Mouse (Mus musculus) heart, embryonic 14.5 days (tissue): Measurements from ENCODE around the gene 4930402H24Rik. TPM values are rescaled to one million over a fixed set of nuclear protein-coding genes. Genes with fewer than 3 reads are reported as not detected.
A peak's percentile ranks its signal among the peaks of the same experiment; 100 is the strongest.

Experiments
- ATAC-seq: fragments of 200-750 bp; cut with Nextera tagmentation; 2 replicates; pipeline ENCODE4 v1.8.0; 2017; ENCODE audit warnings: low read depth, moderate TSS enrichment; ENCODE audit not compliant: insufficient number of reproducible peaks, insufficient read depth, low FRiP score
- H3K27ac ChIP-seq, 2 experiments: fragments of 200-500 bp in 1 of 2; fragments of 300-500 bp in 1 of 2; sonication (generic) in 1 of 2; replicated peaks in 1 of 2; 2 replicates each; pipeline ENCODE4 v1.5.1; 2012 to 2014; ENCODE audit warnings: low read depth in 2 of 2, low read length in 2 of 2, control low read depth in 1 of 2, mild to moderate bottlenecking in 1 of 2, mixed read lengths in 1 of 2; ENCODE audit not compliant: control insufficient read depth in 1 of 2, insufficient read depth in 1 of 2
- H3K27me3 ChIP-seq: fragments of 300-500 bp; sonication (generic); 2 replicates; pipeline ENCODE4 v1.6.1; 2014; ENCODE audit warnings: mild to moderate bottlenecking, low read length, control low read depth; ENCODE audit not compliant: control insufficient read depth, insufficient read depth
- H3K36me3 ChIP-seq: fragments of 300-500 bp; sonication (generic); 2 replicates; pipeline ENCODE4 v1.6.1; 2014; ENCODE audit warnings: mild to moderate bottlenecking, control low read depth, low read length, mixed read lengths; ENCODE audit not compliant: control insufficient read depth, insufficient read depth
- H3K4me1 ChIP-seq, 2 experiments: fragments of 200-500 bp in 1 of 2; fragments of 300-500 bp in 1 of 2; sonication (generic) in 1 of 2; 2 replicates each; pipeline ENCODE4 v1.6.1; 2012 to 2014; ENCODE audit warnings: low read length in 2 of 2, control low read depth in 1 of 2, mixed read lengths in 1 of 2; ENCODE audit not compliant: control insufficient read depth in 2 of 2, insufficient read depth in 2 of 2
- H3K4me2 ChIP-seq: fragments of 300-500 bp; sonication (generic); 2 replicates; pipeline ENCODE4 v1.6.1; 2014; ENCODE audit warnings: mild to moderate bottlenecking, low read length
- H3K4me3 ChIP-seq, 2 experiments: fragments of 200-500 bp in 1 of 2; fragments of 300-500 bp in 1 of 2; sonication (generic) in 1 of 2; 2 replicates each; pipeline ENCODE4 v1.5.1; 2012 to 2014; ENCODE audit warnings: low read length in 2 of 2, mild to moderate bottlenecking in 2 of 2, control low read depth in 1 of 2, low read depth in 1 of 2, moderate library complexity in 1 of 2; ENCODE audit not compliant: control insufficient read depth in 1 of 2, insufficient read depth in 1 of 2
- H3K9ac ChIP-seq: fragments of 300-500 bp; sonication (generic); 2 replicates; pipeline ENCODE4 v1.6.1; 2014; ENCODE audit warnings: mild to moderate bottlenecking, low read length
- H3K9me3 ChIP-seq: fragments of 300-500 bp; sonication (generic); 2 replicates; pipeline ENCODE4 v1.6.1; 2016; ENCODE audit warnings: low read length, control low read depth; ENCODE audit not compliant: control insufficient read depth
- WGBS: fragments of 180-500 bp; shearing (Covaris S2); extraction: QIAGEN DNeasy Blood & Tissue Kit; methylation state at CpG from one replicate; pipeline ENCODE4 v1.1.7; 2014; 5-methylcytosine and 5-hydroxymethylcytosine counted together
- polyA plus RNA-seq: library from polyadenylated mRNA; unstranded; fragments of >200 nt; fragmentation: Nextera tagmentation; extraction: Ambion mirVana; gene quantifications from 2 replicates; pipeline ENCODE4 v1.2.1, GENCODE M21; 2014

Gene 4930402H24Rik
- 56.3 and 64.4 TPM in 2 replicates for polyA plus RNA-seq

- no peaks in the 10 kb centered on the region for H3K9me3 ChIP-seq
- H3K4me1 ChIP-seq = peaks cover 4 to 11% of the 10 kb centered on the region in 2 experiments; a peak in 3 of 4 replicates
- WGBS = 3% methylated on average over 50 of the region's 50 CpGs
- no peaks in the 10 kb centered on the region for H3K36me3 ChIP-seq
- peak within 1 kb of the TSS; percentile 38 to 69 for H3K27ac ChIP-seq
- peak within 1 kb of the TSS; percentile 82 for H3K4me2 ChIP-seq
- ATAC-seq = peak; percentile 95
- H3K4me3 ChIP-seq = peak within 1 kb of the TSS; percentile 77 to 96
- peak within 1 kb of the TSS; percentile 93 for H3K9ac ChIP-seq
- no peaks in the 10 kb centered on the region for H3K27me3 ChIP-seq
These were observed at the start of gene 4930402H24Rik, which contains the start of gene Atrn for GRCm38 (mm10) chr2:130905751-130906583. 4930402H24Rik (minus strand) TSS chr2:130906406. Atrn (plus strand) TSS chr2:130906495.

GRCm38 (mm10) chr2:130950548-130950947 is 44.3 kb upstream of the 4930402H24Rik start:
- no peaks in the 10 kb centered on the region for H3K27me3 ChIP-seq
- H3K9me3 ChIP-seq = no peaks in the 10 kb centered on the region
- ATAC-seq = no peak
- H3K4me1 ChIP-seq = no peaks in the 10 kb centered on the region
- WGBS = 3% methylated on average over 1 of the region's 1 CpGs
- H3K27ac ChIP-seq = no peak overlapping the region
- H3K4me3 ChIP-seq = no peak overlapping the region
- H3K36me3 ChIP-seq = 0 out of 2 replicates have a peak, but pooled peaks cover 27% of the 10 kb centered on the region
- no peak overlapping the region for H3K4me2 ChIP-seq
- no peak overlapping the region for H3K9ac ChIP-seq

GRCm38 (mm10) chr2:130949781-130950180 is 43.6 kb upstream of the 4930402H24Rik start:
- no peaks in the 10 kb centered on the region for H3K4me1 ChIP-seq
- H3K36me3 ChIP-seq = 0 out of 2 replicates have a peak, but pooled peaks cover 27% of the 10 kb centered on the region
- H3K4me3 ChIP-seq = no peak overlapping the region
- H3K27ac ChIP-seq = no peak overlapping the region
- no peaks in the 10 kb centered on the region for H3K9me3 ChIP-seq
- H3K4me2 ChIP-seq = no peak overlapping the region
- 77% methylated on average over 2 of the region's 2 CpGs for WGBS
- ATAC-seq = no peak
- H3K9ac ChIP-seq = no peak overlapping the region
- no peaks in the 10 kb centered on the region for H3K27me3 ChIP-seq

- no peak overlapping the region for H3K9ac ChIP-seq
- no peaks in the 10 kb centered on the region for H3K4me1 ChIP-seq
- WGBS = 89% methylated on average over 12 of the region's 12 CpGs
- ATAC-seq = no peak
- H3K4me3 ChIP-seq = no peak overlapping the region
- H3K9me3 ChIP-seq = no peaks in the 10 kb centered on the region
- H3K36me3 ChIP-seq = peaks cover 4% of the 10 kb centered on the region; the same call in 1 of the 2 replicates
- no peaks in the 10 kb centered on the region for H3K27me3 ChIP-seq
- no peak overlapping the region for H3K4me2 ChIP-seq
- no peak overlapping the region for H3K27ac ChIP-seq
These were observed 26.7 kb upstream of the 4930402H24Rik start for GRCm38 (mm10) chr2:130932865-130933264.

GRCm38 (mm10) chr2:130929994-130930393 is 23.8 kb upstream of the 4930402H24Rik start:
- WGBS = 78% methylated on average over 5 of the region's 5 CpGs
- Histone ChIP-seq H3K4me1 (no peaks in the 10 kb centered on the region), H3K9ac (no peak overlapping the region), H3K27me3 (no peaks in the 10 kb centered on the region), H3K4me3 (no peak overlapping the region), H3K27ac (no peak overlapping the region), H3K36me3 (no peaks in the 10 kb centered on the region), H3K9me3 (no peaks in the 10 kb centered on the region), H3K4me2 (no peak overlapping the region)
- no peak for ATAC-seq

GRCm38 (mm10) chr2:130928530-130928929 is 22.3 kb upstream of the 4930402H24Rik start:
- H3K36me3 ChIP-seq = no peaks in the 10 kb centered on the region
- no peaks in the 10 kb centered on the region for H3K9me3 ChIP-seq
- H3K4me3 ChIP-seq = no peak overlapping the region
- H3K4me1 ChIP-seq = no peaks in the 10 kb centered on the region
- H3K4me2 ChIP-seq = no peak overlapping the region
- no peak overlapping the region for H3K27ac ChIP-seq
- H3K9ac ChIP-seq = no peak overlapping the region
- no peaks in the 10 kb centered on the region for H3K27me3 ChIP-seq
- ATAC-seq = no peak

GRCm38 (mm10) chr2:130928031-130928430 is 21.8 kb upstream of the 4930402H24Rik start:
- no peaks in the 10 kb centered on the region for H3K4me1 ChIP-seq
- H3K36me3 ChIP-seq = no peaks in the 10 kb centered on the region
- no peak overlapping the region for H3K9ac ChIP-seq
- ATAC-seq = no peak
- H3K4me3 ChIP-seq = no peak overlapping the region
- no peak overlapping the region for H3K27ac ChIP-seq
- 90% methylated on average over 4 of the region's 4 CpGs for WGBS
- H3K27me3 ChIP-seq = no peaks in the 10 kb centered on the region
- H3K9me3 ChIP-seq = no peaks in the 10 kb centered on the region
- H3K4me2 ChIP-seq = no peak overlapping the region
